Mouse (Mus musculus): ENCODE results near the gene Arid5b.

DNA sequence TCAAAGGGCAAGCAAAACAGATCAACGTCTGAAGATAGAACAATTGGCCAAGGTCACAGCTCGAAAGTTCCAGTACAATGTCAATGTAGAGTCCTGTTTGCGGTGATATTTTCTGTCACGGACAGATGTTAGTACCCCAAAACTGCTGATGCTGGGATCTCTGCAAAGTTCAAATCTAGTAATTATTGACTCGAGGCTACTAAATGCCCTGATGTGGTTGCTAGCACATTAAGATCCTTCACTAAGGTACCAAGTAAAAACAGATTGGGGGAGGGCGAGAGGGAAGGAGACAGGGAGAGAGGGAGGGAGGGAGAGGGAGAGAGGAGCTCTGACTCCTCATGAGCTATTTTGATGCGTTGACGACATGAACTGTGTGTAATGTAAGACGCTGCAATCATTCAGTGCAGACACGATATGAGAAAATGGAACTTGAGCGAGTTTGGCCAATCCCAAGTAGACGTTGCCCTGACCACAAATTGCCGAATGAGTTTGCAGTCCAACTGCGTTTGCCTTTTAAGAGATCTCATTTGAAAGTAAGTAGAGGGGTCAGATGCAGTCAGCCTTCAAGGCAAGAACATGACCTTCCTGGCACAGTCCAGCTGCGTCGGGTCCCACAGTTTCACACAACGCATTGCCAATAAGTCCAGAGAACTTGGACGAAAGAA lies 133.1 kb downstream of the Arid5b start:
- TF ChIP-seq CTCF (IDR thresholded peaks at IDR 0.05; ENCODE audit: control insufficient read depth, insufficient read depth, low read length) (no peak), POLR2A (IDR thresholded peaks at IDR 0.05; ENCODE audit: borderline replicate concordance, control insufficient read depth, low read depth, low read length) (no peak)
